Mouse (Mus musculus): ENCODE results near the gene Cenpa. TPM values are rescaled to one million over a fixed set of nuclear protein-coding genes. Genes with fewer than 3 reads are reported as not detected.
A peak's percentile ranks its signal among the peaks of the same experiment; 100 is the strongest.

The Cenpa gene
- polyA plus RNA-seq (2012; rRNA removed): 6.3 and 6.6 TPM in 2 replicates

- Histone ChIP-seq H3K27ac (ENCODE audit: insufficient read depth, low read depth, low read length) (peak within 1 kb of the TSS; percentile 98), H3K36me3 (ENCODE audit: control insufficient read depth, insufficient read depth, low read length) (no peaks in the 10 kb centered on the region), H3K4me3 (ENCODE audit: insufficient read depth, low read depth, low read length) (peak within 1 kb of the TSS; percentile 63), H3K4me1 (ENCODE audit: control insufficient read depth, insufficient read depth, low read length) (no peaks in the 10 kb centered on the region; the same call in 1 of the 2 replicates), H3K27me3 (replicated peaks; ENCODE audit: control insufficient read depth, insufficient read depth, low read length) (no peaks in the 10 kb centered on the region)
- WGBS: under 1% methylated on average over 40 of the region's 40 CpGs
- peak; percentile 99 for DNase-seq
- no peak for TF ChIP-seq CTCF (conservative IDR thresholded peaks at IDR 0.05; ENCODE audit: insufficient read depth, insufficient read length, low read depth, low read length)
- TF ChIP-seq POLR2A (IDR thresholded peaks at IDR 0.05; ENCODE audit: low read depth, low read length): no peak
Measured at GRCm38 (mm10) chr5:30666391-30667195, at the start of gene Cenpa. TSS of gene Cenpa (plus strand) at chr5:30666777.

- no peaks in the 10 kb centered on the region for H3K36me3 ChIP-seq (ENCODE audit: control insufficient read depth, insufficient read depth, low read length)
- TF ChIP-seq CTCF (conservative IDR thresholded peaks at IDR 0.05; ENCODE audit: insufficient read depth, insufficient read length, low read depth, low read length): no peak
- TF ChIP-seq POLR2A (IDR thresholded peaks at IDR 0.05; ENCODE audit: low read depth, low read length): no peak
- DNase-seq: no peak
- no peak overlapping the region for H3K27ac ChIP-seq (ENCODE audit: insufficient read depth, low read depth, low read length)
- H3K27me3 ChIP-seq (replicated peaks; ENCODE audit: control insufficient read depth, insufficient read depth, low read length): 0 out of 2 replicates have a peak, but pooled peaks cover 2% of the 10 kb centered on the region
- 30% methylated on average over 3 of the region's 3 CpGs for WGBS
- H3K4me1 ChIP-seq (ENCODE audit: control insufficient read depth, insufficient read depth, low read length): peaks cover 4% of the 10 kb centered on the region; the same call in 1 of the 2 replicates
- no peak overlapping the region for H3K4me3 ChIP-seq (ENCODE audit: insufficient read depth, low read depth, low read length)
Measured at GRCm38 (mm10) chr5:30617357-30617756, 49.2 kb upstream of the Cenpa start.

GRCm38 (mm10) chr5:30617851-30618250, 48.7 kb upstream of the Cenpa start:
- Histone ChIP-seq H3K4me3 (ENCODE audit: insufficient read depth, low read depth, low read length) (no peak overlapping the region), H3K4me1 (ENCODE audit: control insufficient read depth, insufficient read depth, low read length) (peaks cover 4% of the 10 kb centered on the region; the same call in 1 of the 2 replicates), H3K36me3 (ENCODE audit: control insufficient read depth, insufficient read depth, low read length) (no peaks in the 10 kb centered on the region), H3K27ac (ENCODE audit: insufficient read depth, low read depth, low read length) (no peak overlapping the region), H3K27me3 (replicated peaks; ENCODE audit: control insufficient read depth, insufficient read depth, low read length) (0 out of 2 replicates have a peak, but pooled peaks cover 2% of the 10 kb centered on the region)
- peak; percentile 73 for DNase-seq
- WGBS: 30% methylated on average over 11 of the region's 11 CpGs
- no peak for TF ChIP-seq CTCF (conservative IDR thresholded peaks at IDR 0.05; ENCODE audit: insufficient read depth, insufficient read length, low read depth, low read length)
- no peak for TF ChIP-seq POLR2A (IDR thresholded peaks at IDR 0.05; ENCODE audit: low read depth, low read length)

GRCm38 (mm10) chr5:30618376-30619003, 48.1 kb upstream of the Cenpa start:
- Histone ChIP-seq H3K27me3 (replicated peaks; ENCODE audit: control insufficient read depth, insufficient read depth, low read length) (0 out of 2 replicates have a peak, but pooled peaks cover 2% of the 10 kb centered on the region), H3K4me3 (ENCODE audit: insufficient read depth, low read depth, low read length) (no peak overlapping the region), H3K27ac (ENCODE audit: insufficient read depth, low read depth, low read length) (no peak overlapping the region), H3K4me1 (ENCODE audit: control insufficient read depth, insufficient read depth, low read length) (peaks cover 4% of the 10 kb centered on the region; the same call in 1 of the 2 replicates), H3K36me3 (ENCODE audit: control insufficient read depth, insufficient read depth, low read length) (no peaks in the 10 kb centered on the region)
- WGBS: 69% methylated on average over 8 of the region's 8 CpGs
- peak; percentile 19 for DNase-seq
- no peak for TF ChIP-seq POLR2A (IDR thresholded peaks at IDR 0.05; ENCODE audit: low read depth, low read length)
- no peak for TF ChIP-seq CTCF (conservative IDR thresholded peaks at IDR 0.05; ENCODE audit: insufficient read depth, insufficient read length, low read depth, low read length)

DNA sequence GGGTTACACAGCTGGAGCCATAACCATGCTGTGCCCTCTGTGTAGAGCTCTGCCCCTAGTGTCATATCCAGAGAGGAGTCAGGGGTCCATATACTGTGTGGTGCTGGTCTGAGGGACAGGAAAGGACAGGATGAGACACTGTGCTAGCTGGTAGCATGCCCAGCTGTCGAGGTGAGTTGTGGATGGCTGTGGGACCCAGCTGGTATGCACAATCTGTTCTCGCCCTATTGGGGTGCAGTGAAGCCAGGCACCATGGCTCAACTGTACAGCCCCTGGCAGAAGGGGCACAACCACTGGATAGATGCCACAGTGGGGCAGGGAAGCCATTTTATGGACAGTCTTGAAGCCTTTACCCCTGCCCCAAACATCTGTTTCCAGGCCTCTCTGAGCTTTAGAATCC, 47.4 kb upstream of the Cenpa start:
- 81% methylated on average over 2 of the region's 2 CpGs for WGBS
- TF ChIP-seq CTCF (conservative IDR thresholded peaks at IDR 0.05; ENCODE audit: insufficient read depth, insufficient read length, low read depth, low read length) (no peak), POLR2A (IDR thresholded peaks at IDR 0.05; ENCODE audit: low read depth, low read length) (no peak)

GRCm38 (mm10) chr5:30620567-30620966, 46.0 kb upstream of the Cenpa start:
- 97% methylated on average over 20 of the region's 20 CpGs for WGBS
- DNase-seq: no peak
- no peak for TF ChIP-seq CTCF (conservative IDR thresholded peaks at IDR 0.05; ENCODE audit: insufficient read depth, insufficient read length, low read depth, low read length)
- no peak for TF ChIP-seq POLR2A (IDR thresholded peaks at IDR 0.05; ENCODE audit: low read depth, low read length)

More for the DNA sequence above, 47.4 kb upstream of the Cenpa start:
- no peak for DNase-seq
- H3K4me1 ChIP-seq (ENCODE audit: control insufficient read depth, insufficient read depth, low read length): peaks cover 4% of the 10 kb centered on the region; the same call in 1 of the 2 replicates
- H3K27ac ChIP-seq (ENCODE audit: insufficient read depth, low read depth, low read length): no peak overlapping the region
- 0 out of 2 replicates have a peak, but pooled peaks cover 2% of the 10 kb centered on the region for H3K27me3 ChIP-seq (replicated peaks; ENCODE audit: control insufficient read depth, insufficient read depth, low read length)
- H3K36me3 ChIP-seq (ENCODE audit: control insufficient read depth, insufficient read depth, low read length): no peaks in the 10 kb centered on the region
- H3K4me3 ChIP-seq (ENCODE audit: insufficient read depth, low read depth, low read length): no peak overlapping the region

More at GRCm38 (mm10) chr5:30620567-30620966, 46.0 kb upstream of the Cenpa start:
- Histone ChIP-seq H3K27me3 (replicated peaks; ENCODE audit: control insufficient read depth, insufficient read depth, low read length) (0 out of 2 replicates have a peak, but pooled peaks cover 2% of the 10 kb centered on the region), H3K4me3 (ENCODE audit: insufficient read depth, low read depth, low read length) (no peak overlapping the region), H3K36me3 (ENCODE audit: control insufficient read depth, insufficient read depth, low read length) (no peaks in the 10 kb centered on the region), H3K4me1 (ENCODE audit: control insufficient read depth, insufficient read depth, low read length) (peaks cover 4% of the 10 kb centered on the region; the same call in 1 of the 2 replicates), H3K27ac (ENCODE audit: insufficient read depth, low read depth, low read length) (no peak overlapping the region)

All from kidney, adult 2 months (tissue).